Mouse (Mus musculus) stomach, embryonic 15.5 days (tissue): ENCODE results near the gene Evx1. TPM values are rescaled to one million over a fixed set of nuclear protein-coding genes. Genes with fewer than 3 reads are reported as not detected.

ENCODE experiments used
- ATAC-seq: fragments of 200-750 bp; cut with Nextera tagmentation; 2 replicates; pipeline ENCODE4 v1.8.0; 2017; ENCODE audit warnings: low read depth, moderate number of reproducible peaks, moderate TSS enrichment; ENCODE audit not compliant: insufficient read depth, low FRiP score
- H3K27ac ChIP-seq: fragments of 300-500 bp; sonication (generic); 2 replicates; pipeline ENCODE4 v1.5.1; 2015; ENCODE audit warnings: mild to moderate bottlenecking, inconsistent platforms
- H3K27me3 ChIP-seq: fragments of 300-500 bp; sonication (generic); replicated peaks from 2 replicates; pipeline ENCODE4 v1.6.1; 2015; ENCODE audit warnings: inconsistent platforms
- H3K36me3 ChIP-seq: fragments of 300-500 bp; sonication (generic); 2 replicates; pipeline ENCODE4 v1.6.1; 2015; ENCODE audit warnings: inconsistent platforms
- H3K4me1 ChIP-seq: fragments of 300-500 bp; sonication (generic); 2 replicates; pipeline ENCODE4 v1.6.1; 2015; ENCODE audit warnings: inconsistent platforms
- H3K4me2 ChIP-seq: fragments of 300-500 bp; sonication (generic); 2 replicates; pipeline ENCODE4 v1.6.1; 2015; ENCODE audit warnings: mild to moderate bottlenecking, inconsistent platforms
- H3K4me3 ChIP-seq: fragments of 300-500 bp; sonication (generic); replicated peaks from 2 replicates; pipeline ENCODE4 v1.5.1; 2015; ENCODE audit warnings: inconsistent platforms
- H3K9ac ChIP-seq: fragments of 300-500 bp; sonication (generic); 2 replicates; pipeline ENCODE4 v1.6.1; 2015; ENCODE audit warnings: inconsistent platforms
- H3K9me3 ChIP-seq: fragments of 300-500 bp; sonication (generic); 2 replicates; pipeline ENCODE4 v1.6.1; 2016; ENCODE audit warnings: inconsistent platforms
- WGBS: fragments of 180-500 bp; shearing (Covaris S2); methylation state at CpG from one replicate; pipeline ENCODE4 v1.1.7; 2015; 5-methylcytosine and 5-hydroxymethylcytosine counted together
- polyA plus RNA-seq: library from polyadenylated mRNA; unstranded; fragments of >200 nt; fragmentation: Nextera tagmentation; extraction: Ambion mirVana; gene quantifications from 2 replicates; pipeline ENCODE4 v1.2.1, GENCODE M21; 2015

Evx1 gene
- 0.05 TPM in 1 of 2 replicates, not detected in the other for polyA plus RNA-seq

- ATAC-seq: no peak
- whole genome bisulfite sequencing: under 1% methylated on average over 59 of the region's 59 CpGs
Observed at GRCm38 (mm10) chr6:52313391-52314303, at the start of gene Evx1. Gene Evx1, plus strand, starts transcription at chr6:52313498.

GRCm38 (mm10) chr6:52264106-52264790 is 49.0 kb upstream of the Evx1 start:
- H3K4me3 ChIP-seq: no peak overlapping the region
- peaks cover 12% of the 10 kb centered on the region for H3K4me1 ChIP-seq
- peaks cover 90% of the 10 kb centered on the region for H3K27me3 ChIP-seq
- H3K9me3 ChIP-seq: no peaks in the 10 kb centered on the region
- no peak overlapping the region for H3K27ac ChIP-seq
- H3K9ac ChIP-seq: no peak overlapping the region
- no peak for ATAC-seq
- no peaks in the 10 kb centered on the region for H3K36me3 ChIP-seq
- 6% methylated on average over 5 of the region's 5 CpGs for WGBS
- no peak overlapping the region for H3K4me2 ChIP-seq

More at GRCm38 (mm10) chr6:52313391-52314303, at the start of gene Evx1:
- no peak within 1 kb of the TSS for H3K9ac ChIP-seq
- H3K9me3 ChIP-seq: no peaks in the 10 kb centered on the region
- peaks cover 94% of the 10 kb centered on the region for H3K27me3 ChIP-seq
- peak within 1 kb of the TSS; percentile 22 for H3K4me2 ChIP-seq
- H3K4me3 ChIP-seq: 0 out of 2 replicates have a peak within 1 kb of the TSS, but pooled peaks have one; percentile 1
- H3K4me1 ChIP-seq: peaks cover 32% of the 10 kb centered on the region
- no peak within 1 kb of the TSS for H3K27ac ChIP-seq
- no peaks in the 10 kb centered on the region for H3K36me3 ChIP-seq

GRCm38 (mm10) chr6:52265306-52265912 is 47.9 kb upstream of the Evx1 start:
- H3K4me2 ChIP-seq: no peak overlapping the region
- peaks cover 6% of the 10 kb centered on the region; the same call in 1 of the 2 replicates for H3K4me1 ChIP-seq
- ATAC-seq: no peak
- H3K27me3 ChIP-seq: peaks cover 93% of the 10 kb centered on the region
- WGBS: 3% methylated on average over 18 of the region's 18 CpGs
- H3K36me3 ChIP-seq: no peaks in the 10 kb centered on the region
- no peak overlapping the region for H3K9ac ChIP-seq
- H3K27ac ChIP-seq: no peak overlapping the region
- H3K4me3 ChIP-seq: no peak overlapping the region
- H3K9me3 ChIP-seq: no peaks in the 10 kb centered on the region

GRCm38 (mm10) chr6:52265913-52266665 is 47.2 kb upstream of the Evx1 start:
- WGBS: 2% methylated on average over 19 of the region's 19 CpGs
- Histone ChIP-seq H3K9ac (no peak overlapping the region), H3K9me3 (no peaks in the 10 kb centered on the region), H3K36me3 (no peaks in the 10 kb centered on the region), H3K4me3 (no peak overlapping the region), H3K27ac (no peak overlapping the region), H3K4me2 (no peak overlapping the region), H3K4me1 (no peaks in the 10 kb centered on the region), H3K27me3 (peaks cover 94% of the 10 kb centered on the region)
- no peak for ATAC-seq

- H3K9ac ChIP-seq: no peak overlapping the region
- H3K27ac ChIP-seq: no peak overlapping the region
- no peak for ATAC-seq
- H3K4me2 ChIP-seq: no peak overlapping the region
- no peaks in the 10 kb centered on the region for H3K36me3 ChIP-seq
- no peaks in the 10 kb centered on the region for H3K4me1 ChIP-seq
- H3K27me3 ChIP-seq: peaks cover 95% of the 10 kb centered on the region
- WGBS: under 1% methylated on average over 9 of the region's 9 CpGs
- H3K4me3 ChIP-seq: no peak overlapping the region
- no peaks in the 10 kb centered on the region for H3K9me3 ChIP-seq
Observed at GRCm38 (mm10) chr6:52266666-52266985, 46.7 kb upstream of the Evx1 start.

GRCm38 (mm10) chr6:52267221-52267620 is 46.1 kb upstream of the Evx1 start:
- Histone ChIP-seq H3K27me3 (peaks cover 92% of the 10 kb centered on the region), H3K27ac (no peak overlapping the region), H3K4me3 (no peak overlapping the region), H3K9me3 (no peaks in the 10 kb centered on the region), H3K4me2 (no peak overlapping the region), H3K36me3 (no peaks in the 10 kb centered on the region), H3K4me1 (no peaks in the 10 kb centered on the region), H3K9ac (no peak overlapping the region)
- ATAC-seq: no peak
- 18% methylated on average over 5 of the region's 5 CpGs for WGBS

GRCm38 (mm10) chr6:52267691-52268090 is 45.6 kb upstream of the Evx1 start:
- Histone ChIP-seq H3K27me3 (peaks cover 92% of the 10 kb centered on the region), H3K9me3 (no peaks in the 10 kb centered on the region), H3K36me3 (no peaks in the 10 kb centered on the region), H3K4me2 (no peak overlapping the region), H3K4me1 (no peaks in the 10 kb centered on the region), H3K4me3 (no peak overlapping the region), H3K9ac (no peak overlapping the region), H3K27ac (no peak overlapping the region)
- WGBS: 5% methylated on average over 3 of the region's 3 CpGs
- no peak for ATAC-seq

GRCm38 (mm10) chr6:52268341-52268740 is 45.0 kb upstream of the Evx1 start:
- 10% methylated on average over 7 of the region's 7 CpGs for WGBS
- Histone ChIP-seq H3K27me3 (peaks cover 93% of the 10 kb centered on the region), H3K4me2 (no peak overlapping the region), H3K4me3 (no peak overlapping the region), H3K9ac (no peak overlapping the region), H3K9me3 (no peaks in the 10 kb centered on the region), H3K27ac (no peak overlapping the region), H3K36me3 (no peaks in the 10 kb centered on the region), H3K4me1 (no peaks in the 10 kb centered on the region)
- ATAC-seq: no peak

- Histone ChIP-seq H3K4me2 (no peak overlapping the region), H3K36me3 (no peaks in the 10 kb centered on the region), H3K27ac (no peak overlapping the region), H3K9ac (no peak overlapping the region), H3K4me3 (no peak overlapping the region), H3K4me1 (no peaks in the 10 kb centered on the region), H3K9me3 (no peaks in the 10 kb centered on the region), H3K27me3 (peaks cover 93% of the 10 kb centered on the region)
- 2% methylated on average over 3 of the region's 3 CpGs for WGBS
- no peak for ATAC-seq
Observed at GRCm38 (mm10) chr6:52268756-52269155, 44.5 kb upstream of the Evx1 start.

- WGBS: 7% methylated on average over 23 of the region's 23 CpGs
- Histone ChIP-seq H3K9ac (no peak overlapping the region), H3K9me3 (no peaks in the 10 kb centered on the region), H3K27ac (no peak overlapping the region), H3K4me3 (no peak overlapping the region), H3K4me1 (no peaks in the 10 kb centered on the region), H3K4me2 (no peak overlapping the region), H3K36me3 (no peaks in the 10 kb centered on the region), H3K27me3 (peaks cover 92% of the 10 kb centered on the region)
- ATAC-seq: no peak
Observed at GRCm38 (mm10) chr6:52270494-52271480, 42.5 kb upstream of the Evx1 start.
